In the genomic region with DNA sequence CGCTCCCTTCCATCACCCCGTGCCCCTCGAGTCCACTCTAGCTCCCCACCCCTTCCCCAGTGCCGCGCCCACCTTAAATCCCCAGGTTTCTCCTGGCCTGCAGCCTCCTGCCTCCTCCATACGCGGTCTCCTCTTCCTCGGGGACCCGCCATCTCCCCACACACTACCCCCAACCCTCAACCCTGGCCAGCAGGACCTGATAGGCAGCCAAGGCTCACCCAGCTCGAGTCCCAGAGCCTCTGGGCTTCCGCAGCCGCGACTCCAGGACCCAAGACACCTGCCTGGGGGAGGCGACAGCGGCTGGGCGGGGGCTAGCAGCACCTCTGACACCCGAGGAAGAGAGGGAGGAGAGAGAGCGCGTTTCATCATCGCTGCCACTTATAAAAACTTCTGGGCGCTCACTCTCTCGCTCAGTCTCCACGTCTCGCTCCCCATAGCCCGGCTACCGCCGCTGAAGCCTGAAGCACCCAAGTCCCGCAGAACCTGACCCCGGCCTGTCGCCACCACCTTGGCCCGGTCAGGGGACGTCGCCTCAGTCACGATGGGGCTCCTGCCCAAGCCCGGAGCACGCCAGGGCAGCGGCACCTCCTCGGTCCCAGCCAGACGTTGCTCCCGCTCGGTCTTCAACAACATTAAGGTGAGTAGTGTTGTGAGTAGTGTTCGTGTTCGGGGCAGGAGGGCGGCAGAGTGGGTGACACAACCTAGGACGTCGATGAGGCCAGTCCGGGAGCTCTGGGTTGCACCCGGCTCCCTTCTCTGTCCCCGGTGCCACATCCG, we compare ENCODE assay signal across 8 mouse cellular contexts. TPM values are rescaled to one million over a fixed set of nuclear protein-coding genes. Genes with fewer than 3 reads are reported as not detected.
DNase-seq lines count a peak whose midpoint lies in the region; ATAC-seq lines count a peak whose summit lies in the region.

No protein-coding gene starts in this region.

- no peaks in the 10 kb centered on the region for H3K9me3 ChIP-seq in forebrain, embryonic 12.5 days
- no peaks in the 10 kb centered on the region for H3K9me3 ChIP-seq in intestine, embryonic 16.5 days (ENCODE audit: control insufficient read depth, low read length)
- no peaks in the 10 kb centered on the region for H3K9me3 ChIP-seq in liver, embryonic 16.5 days (replicated peaks; ENCODE audit: control insufficient read depth, low read length)

- H3K4me2 ChIP-seq in forebrain, embryonic 12.5 days: peak overlapping the region; percentile 91
- H3K4me2 ChIP-seq in intestine, embryonic 16.5 days (ENCODE audit: low read depth, low read length): peak overlapping the region; percentile 95
- H3K4me2 ChIP-seq in liver, embryonic 16.5 days (ENCODE audit: low read depth, low read length): peak overlapping the region; percentile 62

- 0 out of 2 replicates have a peak, but pooled peaks have one; percentile 14 for ATAC-seq in forebrain, embryonic 12.5 days (ENCODE audit: low FRiP score)
- peak; percentile 76 for ATAC-seq in intestine, embryonic 16.5 days
- peak; percentile 58 for ATAC-seq in liver, embryonic 16.5 days (ENCODE audit: low read depth)

- no peaks in the 10 kb centered on the region for H3K36me3 ChIP-seq in forebrain, embryonic 12.5 days (replicated peaks)
- no peaks in the 10 kb centered on the region for H3K36me3 ChIP-seq in intestine, embryonic 16.5 days (ENCODE audit: control insufficient read depth, insufficient read depth, low read length)
- H3K36me3 ChIP-seq in liver, embryonic 16.5 days (ENCODE audit: control insufficient read depth, insufficient read depth): no peaks in the 10 kb centered on the region

- peaks cover 14% of the 10 kb centered on the region for H3K4me1 ChIP-seq in forebrain, embryonic 12.5 days
- H3K4me1 ChIP-seq in intestine, embryonic 16.5 days (ENCODE audit: control insufficient read depth, insufficient read depth, low read length): peaks cover 20% of the 10 kb centered on the region
- peaks cover 3% of the 10 kb centered on the region for H3K4me1 ChIP-seq in liver, embryonic 16.5 days (ENCODE audit: control insufficient read depth, low read depth, low read length)

- WGBS in forebrain, embryonic 12.5 days: 2% methylated on average over 50 of the region's 50 CpGs
- WGBS in intestine, embryonic 16.5 days: 1% methylated on average over 50 of the region's 50 CpGs
- WGBS in liver, embryonic 16.5 days (ENCODE audit: insufficient replicate concordance): 3% methylated on average over 48 of the region's 50 CpGs

- H3K4me3 ChIP-seq in forebrain, embryonic 12.5 days (replicated peaks): peak overlapping the region; percentile 45
- H3K4me3 ChIP-seq in intestine, embryonic 16.5 days (ENCODE audit: low read length): peak overlapping the region; percentile 55
- peak overlapping the region; percentile 53 for H3K4me3 ChIP-seq in liver, embryonic 16.5 days (ENCODE audit: low read depth, low read length)

- DNase-seq in adrenal gland, adult (ENCODE audit: inconsistent age in 2 of 2, low spot score in 1 of 2): peak; percentile 16 to 68
- DNase-seq in adrenal gland, adult 8-10 months: no peak
- DNase-seq in Muller cell, postnatal 12 days (ENCODE audit: inconsistent ontology term): peak; percentile 38
- peak; percentile 38 for DNase-seq in retina, embryonic 14.5 days (ENCODE audit: low spot score)
- no peak for DNase-seq in spleen, adult 12 weeks (ENCODE audit: low spot score)

- H3K27ac ChIP-seq in forebrain, embryonic 12.5 days: no peak overlapping the region
- H3K27ac ChIP-seq in intestine, embryonic 16.5 days (ENCODE audit: low read length): peak overlapping the region; percentile 92
- peak overlapping the region; percentile 73 for H3K27ac ChIP-seq in liver, embryonic 16.5 days (ENCODE audit: low read length)

- H3K9ac ChIP-seq in forebrain, embryonic 12.5 days: peak overlapping the region; percentile 59
- peak overlapping the region; percentile 79 for H3K9ac ChIP-seq in intestine, embryonic 16.5 days (ENCODE audit: low read depth, low read length)
- peak overlapping the region; percentile 48 for H3K9ac ChIP-seq in liver, embryonic 16.5 days (ENCODE audit: low read depth, low read length)

- H3K27me3 ChIP-seq in forebrain, embryonic 12.5 days: peaks cover 47% of the 10 kb centered on the region
- H3K27me3 ChIP-seq in intestine, embryonic 16.5 days (replicated peaks; ENCODE audit: control insufficient read depth, insufficient read depth, low read length): no peaks in the 10 kb centered on the region
- H3K27me3 ChIP-seq in liver, embryonic 16.5 days (ENCODE audit: control insufficient read depth, insufficient read depth, low read depth, low read length): peaks cover 17% of the 10 kb centered on the region

RNA-seq across cellular contexts. Expression of a gene that starts 19.8 kb away (rescaled TPM):
- total RNA-seq in adrenal gland, adult 8-10 months (2022): 1 to 10 TPM; 3.3 to 5.7 (median 4.4) TPM
- 0.29 and 0.68 TPM in 2 replicates for polyA plus RNA-seq in forebrain, embryonic 12.5 days (2016; fragmentation: Nextera tagmentation; extraction: Ambion mirVana)
- polyA plus RNA-seq in intestine, embryonic 16.5 days (2015; fragmentation: Nextera tagmentation; extraction: Ambion mirVana): 15.2 and 18.8 TPM in 2 replicates
- polyA plus RNA-seq in liver, embryonic 16.5 days (2015; fragmentation: Nextera tagmentation; extraction: Ambion mirVana): 10.6 and 13.5 TPM in 2 replicates

Comparison
In these comparisons a context has a peak if more than half of its experiments do, and no peak if none do; other contexts are left out.
1. DNase-seq: peak in adrenal gland, adult (2 of 2), Muller cell, postnatal 12 days (single experiment) and retina, embryonic 14.5 days (single experiment); none in adrenal gland, adult 8-10 months (single experiment) and spleen, adult 12 weeks (single experiment).
2. ATAC-seq: peak in every context shown above with its lines; median percentile 76 in intestine, embryonic 16.5 days; 58 in liver, embryonic 16.5 days; 14 in forebrain, embryonic 12.5 days.
3. Peak in every context shown above with its lines, with median percentiles within 50 percentile points of each other: H3K4me2 ChIP-seq, H3K4me3 ChIP-seq and H3K9ac ChIP-seq.